Mouse (Mus musculus) stomach, embryonic 14.5 days (tissue): Measurements from ENCODE around the gene A930033H14Rik. TPM values are rescaled to one million over a fixed set of nuclear protein-coding genes. Genes with fewer than 3 reads are reported as not detected.

Experiments used
- ATAC-seq: fragments of 200-750 bp; cut with Nextera tagmentation; 2 replicates; pipeline ENCODE4 v1.8.0; 2017; ENCODE audit warnings: low read depth, moderate TSS enrichment; ENCODE audit not compliant: insufficient number of reproducible peaks, insufficient read depth, low FRiP score
- H3K27ac ChIP-seq: fragments of 300-500 bp; sonication (generic); 2 replicates; pipeline ENCODE4 v1.5.1; 2014; ENCODE audit warnings: mild to moderate bottlenecking, low read length, moderate library complexity, mixed read lengths
- H3K27me3 ChIP-seq: fragments of 300-500 bp; sonication (generic); 2 replicates; pipeline ENCODE4 v1.6.1; 2014; ENCODE audit warnings: low read length, control low read depth, mixed read lengths; ENCODE audit not compliant: control insufficient read depth, insufficient read depth
- H3K36me3 ChIP-seq: fragments of 300-500 bp; sonication (generic); 2 replicates; pipeline ENCODE4 v1.6.1; 2014; ENCODE audit warnings: mild to moderate bottlenecking, control low read depth, low read length, moderate library complexity, mixed read lengths; ENCODE audit not compliant: control insufficient read depth, insufficient read depth
- H3K4me1 ChIP-seq: fragments of 300-500 bp; sonication (generic); 2 replicates; pipeline ENCODE4 v1.6.1; 2014; ENCODE audit warnings: low read length, control low read depth, mixed read lengths; ENCODE audit not compliant: control insufficient read depth, insufficient read depth
- H3K4me2 ChIP-seq: fragments of 300-500 bp; sonication (generic); replicated peaks from 2 replicates; pipeline ENCODE4 v1.6.1; 2014; ENCODE audit warnings: low read depth, low read length, control low read depth
- H3K4me3 ChIP-seq: fragments of 300-500 bp; sonication (generic); 2 replicates; pipeline ENCODE4 v1.5.1; 2014; ENCODE audit warnings: low read depth, low read length, control low read depth
- H3K9ac ChIP-seq: fragments of 300-500 bp; sonication (generic); replicated peaks from 2 replicates; pipeline ENCODE4 v1.6.1; 2014; ENCODE audit warnings: low read depth, mild to moderate bottlenecking, control low read depth, low read length, moderate library complexity, mixed read lengths
- H3K9me3 ChIP-seq: fragments of 300-500 bp; sonication (generic); 2 replicates; pipeline ENCODE4 v1.6.1; 2016; ENCODE audit warnings: low read depth, low read length, control low read depth; ENCODE audit not compliant: control insufficient read depth
- whole genome bisulfite sequencing: fragments of 180-500 bp; shearing (Covaris S2); extraction: QIAGEN DNeasy Blood & Tissue Kit; methylation state at CpG from one replicate; pipeline ENCODE4 v1.1.7; 2014; 5-methylcytosine and 5-hydroxymethylcytosine counted together
- polyA plus RNA-seq: library from polyadenylated mRNA; unstranded; fragments of >200 nt; fragmentation: Nextera tagmentation; extraction: Ambion mirVana; gene quantifications from 2 replicates; pipeline ENCODE4 v1.2.1, GENCODE M21; 2014

A930033H14Rik gene
- polyA plus RNA-seq, 1 experiment from 2014 or later, result 3.4 TPM

DNA sequence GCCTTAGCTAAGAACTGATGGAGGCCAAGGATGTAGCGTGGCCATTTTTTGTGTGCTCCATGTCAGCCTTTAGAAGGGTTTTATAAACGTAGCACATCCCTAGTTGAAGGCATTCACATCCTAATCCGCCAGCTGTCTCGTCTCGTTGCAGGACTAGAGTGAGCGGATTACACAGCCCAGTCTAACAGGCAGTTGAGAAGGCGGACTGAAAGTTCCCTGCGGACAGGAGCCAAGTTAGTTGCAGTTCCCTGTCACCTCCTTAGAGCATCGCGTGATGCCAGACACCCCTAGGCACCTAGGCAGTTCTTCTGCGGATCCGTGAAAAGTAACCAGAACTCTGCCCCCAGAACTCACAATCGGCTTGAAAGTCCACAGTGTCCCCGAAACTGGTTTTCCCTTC, 922 bp downstream of the A930033H14Rik start:
- Histone ChIP-seq H3K27me3 (no peaks in the 10 kb centered on the region), H3K4me1 (peaks cover 7% of the 10 kb centered on the region; the same call in 1 of the 2 replicates), H3K9ac (peak overlapping the region; percentile 93), H3K27ac (peak overlapping the region; percentile 100), H3K4me3 (peak overlapping the region; percentile 76), H3K36me3 (peaks cover 17% of the 10 kb centered on the region), H3K9me3 (peaks cover 5% of the 10 kb centered on the region; the same call in 1 of the 2 replicates), H3K4me2 (peak overlapping the region; percentile 70)
- WGBS, result 3% methylated on average over 14 of the region's 14 CpGs
- peak; percentile 24; the same call in 1 of the 2 replicates for ATAC-seq

DNA sequence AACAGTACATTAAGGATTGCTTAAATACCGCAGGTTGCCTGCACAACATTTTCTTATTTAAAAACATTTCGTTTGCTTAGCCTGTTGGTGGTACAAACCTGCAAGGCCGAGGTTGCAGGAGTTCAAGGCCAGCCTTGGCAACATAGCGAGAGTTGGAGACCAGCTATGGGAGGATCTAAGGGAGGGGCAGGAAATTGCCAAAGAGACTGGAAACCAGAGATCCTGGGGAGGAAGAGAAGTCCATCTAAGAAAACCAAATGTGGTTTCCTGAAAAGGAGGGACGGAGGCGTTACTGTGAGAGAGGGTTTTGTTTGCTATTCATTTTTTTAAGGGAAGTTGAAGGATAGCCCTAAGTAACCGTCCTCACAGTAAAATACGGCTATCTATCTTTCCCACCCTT, 1.3 kb downstream of the A930033H14Rik start:
- ATAC-seq, result no peak
- WGBS, result 42% methylated on average over 8 of the region's 8 CpGs

DNA sequence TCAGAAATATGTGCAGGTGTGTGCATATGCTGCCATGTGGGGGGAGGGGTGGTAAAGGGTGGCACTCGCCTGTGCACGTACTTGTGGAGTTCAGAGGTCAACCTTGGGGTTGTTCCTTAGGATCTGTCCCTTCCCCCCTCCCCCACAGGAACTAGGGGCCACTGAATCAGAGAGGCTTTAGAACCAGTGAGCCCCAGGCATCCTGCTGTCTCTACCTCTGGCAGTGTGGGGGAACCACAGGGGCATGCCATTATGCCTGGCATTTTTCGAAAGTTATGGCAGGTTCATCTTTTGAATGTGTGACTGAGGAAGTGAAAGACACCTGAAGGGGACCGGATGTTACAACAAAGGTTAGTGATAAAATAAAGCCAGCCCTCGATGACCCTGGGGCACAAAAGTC, 2.2 kb downstream of the A930033H14Rik start:
- H3K4me1 ChIP-seq, result peaks cover 7% of the 10 kb centered on the region; the same call in 1 of the 2 replicates
- H3K27me3 ChIP-seq, result no peaks in the 10 kb centered on the region
- no peak for ATAC-seq
- no peak overlapping the region for H3K4me3 ChIP-seq
- H3K9me3 ChIP-seq, result peaks cover 3% of the 10 kb centered on the region; the same call in 1 of the 2 replicates
- H3K9ac ChIP-seq, result no peak overlapping the region
- H3K4me2 ChIP-seq, result no peak overlapping the region
- no peak overlapping the region for H3K27ac ChIP-seq
- WGBS, result 66% methylated on average over 5 of the region's 5 CpGs
- H3K36me3 ChIP-seq, result peaks cover 7% of the 10 kb centered on the region; the same call in 1 of the 2 replicates

More for the DNA sequence above, 1.3 kb downstream of the A930033H14Rik start:
- H3K4me3 ChIP-seq, result peak overlapping the region; percentile 76
- H3K36me3 ChIP-seq, result peaks cover 14% of the 10 kb centered on the region
- H3K4me1 ChIP-seq, result peaks cover 7% of the 10 kb centered on the region; the same call in 1 of the 2 replicates
- H3K9me3 ChIP-seq, result peaks cover 5% of the 10 kb centered on the region; the same call in 1 of the 2 replicates
- H3K27ac ChIP-seq, result peak overlapping the region; percentile 100
- 0 out of 2 replicates have a peak overlapping the region, but pooled peaks have one; percentile 93 for H3K9ac ChIP-seq
- no peaks in the 10 kb centered on the region for H3K27me3 ChIP-seq
- peak overlapping the region; percentile 70 for H3K4me2 ChIP-seq

DNA sequence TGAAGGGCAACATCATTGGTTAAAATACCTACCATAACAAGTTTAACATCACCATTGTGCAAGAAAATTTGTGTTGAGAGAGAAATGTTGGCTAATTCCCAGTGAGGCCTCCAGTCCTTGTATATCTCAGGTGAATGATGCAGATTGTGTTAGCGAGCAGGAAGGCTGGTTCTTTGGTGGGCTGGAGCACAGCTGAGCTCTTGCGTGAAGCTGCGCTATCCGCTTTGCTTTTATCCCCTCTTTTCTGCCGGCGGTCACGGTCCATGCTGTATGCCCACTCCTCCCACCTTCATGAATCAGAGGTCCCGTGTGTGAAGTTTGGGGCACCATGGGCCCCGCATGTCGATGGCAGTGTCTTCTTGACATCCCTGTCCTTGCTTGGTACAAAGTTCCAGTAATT, 2.9 kb downstream of the A930033H14Rik start:
- WGBS, result 94% methylated on average over 10 of the region's 10 CpGs
- no peak overlapping the region for H3K4me2 ChIP-seq
- H3K9ac ChIP-seq, result no peak overlapping the region
- H3K27me3 ChIP-seq, result no peaks in the 10 kb centered on the region
- no peak for ATAC-seq
- H3K4me3 ChIP-seq, result no peak overlapping the region
- H3K9me3 ChIP-seq, result peaks cover 3% of the 10 kb centered on the region; the same call in 1 of the 2 replicates
- H3K27ac ChIP-seq, result no peak overlapping the region
- H3K4me1 ChIP-seq, result peaks cover 7% of the 10 kb centered on the region; the same call in 1 of the 2 replicates
- H3K36me3 ChIP-seq, result peaks cover 5% of the 10 kb centered on the region; the same call in 1 of the 2 replicates

DNA sequence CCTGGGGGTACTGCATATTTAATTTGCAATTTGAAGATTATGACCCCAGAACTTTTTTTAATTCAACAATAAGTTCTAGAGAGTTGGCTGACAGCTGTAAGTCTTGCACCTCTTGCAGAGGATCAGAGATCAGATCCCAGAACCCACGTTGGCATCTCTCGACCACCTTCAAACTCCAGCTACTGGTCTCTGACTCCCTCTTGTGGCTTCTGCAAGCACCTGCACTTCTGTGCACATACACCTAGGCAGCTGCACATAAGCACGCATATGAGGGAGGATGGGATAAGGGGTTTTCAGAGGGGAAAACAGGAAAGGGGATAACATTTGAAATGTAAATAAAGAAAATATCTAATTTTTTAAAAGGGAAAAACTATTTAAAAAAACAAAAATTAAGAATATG, 4.2 kb downstream of the A930033H14Rik start:
- Histone ChIP-seq H3K9ac (no peak overlapping the region), H3K4me1 (no peaks in the 10 kb centered on the region), H3K4me2 (no peak overlapping the region), H3K36me3 (peaks cover 5% of the 10 kb centered on the region; the same call in 1 of the 2 replicates), H3K4me3 (no peak overlapping the region), H3K27me3 (no peaks in the 10 kb centered on the region), H3K27ac (no peak overlapping the region), H3K9me3 (peaks cover 3% of the 10 kb centered on the region; the same call in 1 of the 2 replicates)
- WGBS, result 98% methylated on average over 3 of the region's 3 CpGs
- no peak for ATAC-seq

DNA sequence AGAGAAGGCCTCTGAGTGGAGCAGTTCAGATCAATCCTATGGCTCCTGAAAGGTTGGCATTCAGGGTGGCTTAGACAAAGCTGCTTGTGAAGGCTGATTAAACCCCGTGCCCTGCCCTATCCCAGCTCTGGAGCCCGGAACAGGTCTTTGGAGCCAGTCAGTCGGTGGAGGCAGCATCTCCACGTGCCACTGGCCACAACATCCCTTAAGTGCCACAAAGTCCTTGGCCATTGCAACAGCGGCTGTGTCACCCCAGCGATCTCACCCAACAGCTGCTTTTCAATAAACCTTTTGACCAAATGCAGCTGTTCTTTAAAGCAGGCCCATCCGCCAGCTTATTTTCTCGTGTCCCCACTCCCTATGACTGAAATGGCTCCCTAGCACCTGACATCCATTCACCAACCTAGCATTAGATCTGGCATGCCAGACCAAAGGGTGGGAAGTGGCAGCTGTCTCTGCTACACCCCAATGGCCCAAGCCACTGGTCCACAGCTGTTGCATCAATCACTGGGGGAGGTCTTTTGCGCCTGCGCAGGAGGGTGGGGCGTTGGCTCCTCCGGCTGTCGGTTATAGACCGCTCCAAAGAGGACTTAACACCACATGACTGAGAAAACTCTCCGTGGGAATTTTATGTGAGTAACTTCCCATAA, 4.8 kb downstream of the A930033H14Rik start:
- H3K27me3 ChIP-seq, result no peaks in the 10 kb centered on the region
- no peak overlapping the region for H3K4me3 ChIP-seq
- H3K4me1 ChIP-seq, result no peaks in the 10 kb centered on the region
- ATAC-seq, result no peak
- WGBS, result 81% methylated on average over 15 of the region's 15 CpGs
- H3K4me2 ChIP-seq, result no peak overlapping the region
- peaks cover 3% of the 10 kb centered on the region; the same call in 1 of the 2 replicates for H3K9me3 ChIP-seq
- H3K9ac ChIP-seq, result no peak overlapping the region
- no peak overlapping the region for H3K27ac ChIP-seq
- peaks cover 5% of the 10 kb centered on the region; the same call in 1 of the 2 replicates for H3K36me3 ChIP-seq

DNA sequence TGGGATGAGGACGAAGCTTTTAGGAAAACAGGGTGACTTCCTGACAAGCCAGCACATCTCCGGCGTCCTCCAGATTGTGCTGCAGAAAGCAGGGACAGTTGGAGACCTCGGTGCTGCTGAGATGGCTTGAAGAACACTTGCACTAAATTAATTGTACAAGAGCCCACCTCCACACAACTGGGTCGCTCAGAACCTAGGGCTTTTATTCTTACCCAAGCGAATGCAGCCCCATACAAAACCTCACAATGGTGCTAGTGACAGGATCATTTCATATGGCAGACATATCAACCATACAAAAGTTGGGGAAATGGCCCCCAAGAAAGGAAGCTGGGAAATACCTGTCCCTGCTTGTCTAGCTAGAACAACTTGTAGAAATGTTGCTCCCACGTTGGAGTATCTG, 5.4 kb downstream of the A930033H14Rik start:
- H3K9me3 ChIP-seq, result peaks cover 3% of the 10 kb centered on the region; the same call in 1 of the 2 replicates
- 83% methylated on average over 7 of the region's 7 CpGs for WGBS
- no peak overlapping the region for H3K9ac ChIP-seq
- peaks cover 5% of the 10 kb centered on the region; the same call in 1 of the 2 replicates for H3K36me3 ChIP-seq
- no peak overlapping the region for H3K4me3 ChIP-seq
- H3K27ac ChIP-seq, result no peak overlapping the region
- no peaks in the 10 kb centered on the region for H3K27me3 ChIP-seq
- ATAC-seq, result no peak
- no peaks in the 10 kb centered on the region for H3K4me1 ChIP-seq
- H3K4me2 ChIP-seq, result no peak overlapping the region

DNA sequence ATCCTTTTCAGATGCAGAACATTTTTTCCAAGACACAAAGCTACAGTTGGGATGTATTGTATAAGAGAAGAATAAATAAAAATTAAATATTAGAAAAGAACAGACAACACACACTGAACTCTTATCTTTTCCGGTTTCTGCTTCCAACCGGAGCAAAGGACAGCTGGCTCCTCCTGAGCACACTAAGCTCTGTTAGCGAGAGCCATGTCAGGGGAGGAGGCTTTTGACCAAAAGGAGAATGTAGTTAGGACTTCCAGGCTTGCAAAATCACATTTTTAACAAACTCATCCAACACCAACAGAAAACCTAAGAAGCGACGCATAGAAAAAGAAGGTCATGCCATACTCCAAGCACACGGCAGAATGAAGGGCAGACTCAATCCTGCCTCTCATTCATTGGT, 6.8 kb downstream of the A930033H14Rik start:
- Histone ChIP-seq H3K27ac (no peak overlapping the region), H3K4me3 (no peak overlapping the region), H3K9ac (no peak overlapping the region), H3K27me3 (no peaks in the 10 kb centered on the region), H3K36me3 (peaks cover 5% of the 10 kb centered on the region; the same call in 1 of the 2 replicates), H3K4me2 (no peak overlapping the region), H3K4me1 (no peaks in the 10 kb centered on the region), H3K9me3 (peaks cover 3% of the 10 kb centered on the region; the same call in 1 of the 2 replicates)
- 79% methylated on average over 6 of the region's 6 CpGs for WGBS
- no peak for ATAC-seq
